Mouse (Mus musculus) CH12.LX (cell line): ENCODE measurements around the gene Cfap97d2. TPM values are rescaled to one million over a fixed set of nuclear protein-coding genes. Genes with fewer than 3 reads are reported as not detected.

Experiments
- DNase-seq: peaks from one replicate; pipeline ENCODE4 v3.0.0-alpha.2; 2013; ENCODE audit errors: extremely low read depth
- H3K27ac ChIP-seq: 2 replicates; pipeline ENCODE4 v1.5.1; 2012; ENCODE audit warnings: low read depth, mild to moderate bottlenecking, control low read depth, moderate library complexity; ENCODE audit not compliant: insufficient read depth
- H3K27me3 ChIP-seq: replicated peaks from 2 replicates; pipeline ENCODE3; 2012; ENCODE audit warnings: inconsistent platforms
- H3K36me3 ChIP-seq, 2 experiments: replicated peaks in 1 of 2; 2 replicates each; pipeline versions ENCODE3 to v1.6.1; 2012; ENCODE audit warnings: inconsistent platforms in 1 of 2, low read length in 1 of 2, mild to moderate bottlenecking in 1 of 2, mixed read lengths in 1 of 2, moderate library complexity in 1 of 2; ENCODE audit not compliant: control insufficient read depth in 1 of 2, insufficient read depth in 1 of 2
- H3K4me1 ChIP-seq, 2 experiments: 2 replicates each; pipeline ENCODE4 v1.6.1; 2012; ENCODE audit warnings: inconsistent platforms in 1 of 2, moderate library complexity in 1 of 2; ENCODE audit not compliant: insufficient read depth in 2 of 2, control insufficient read depth in 1 of 2
- H3K4me2 ChIP-seq: 2 replicates; pipeline ENCODE4 v1.6.1; 2012; ENCODE audit warnings: low read depth, mild to moderate bottlenecking, control low read depth; ENCODE audit not compliant: poor library complexity, insufficient read depth, severe bottlenecking
- H3K4me3 ChIP-seq, 3 experiments: fragments of 150-350 bp in 1 of 3; sonication (generic) in 1 of 3; replicated peaks in 1 of 3; 2 replicates each; pipeline versions ENCODE3 to v1.5.1; 2011 to 2012; ENCODE audit warnings: low read depth in 2 of 3, low read length in 2 of 3, mild to moderate bottlenecking in 2 of 3, moderate library complexity in 2 of 3, control low read depth in 1 of 3, improper control_type of control experiment in 1 of 3, inconsistent platforms in 1 of 3, mixed read lengths in 1 of 3; ENCODE audit not compliant: poor library complexity in 1 of 3
- H3K79me2 ChIP-seq: replicated peaks from 2 replicates; pipeline ENCODE4 v1.6.1; 2012; ENCODE audit warnings: mild to moderate bottlenecking, moderate library complexity; ENCODE audit not compliant: control insufficient read depth, poor library complexity, insufficient read depth, severe bottlenecking; ENCODE audit errors: extremely low read depth
- H3K9ac ChIP-seq: 2 replicates; pipeline ENCODE4 v1.6.1; 2012; ENCODE audit warnings: low read depth, mild to moderate bottlenecking, control low read depth, moderate library complexity; ENCODE audit not compliant: insufficient read depth
- H3K9me3 ChIP-seq: replicated peaks from 2 replicates; pipeline ENCODE3; 2012; ENCODE audit warnings: low read length, inconsistent platforms, mixed read lengths
- BHLHE40 ChIP-seq: IDR thresholded peaks from 2 replicates; pipeline ENCODE4 v1.6.1; 2011; ENCODE audit warnings: mild to moderate bottlenecking, low read depth, low read length, improper control_type of control experiment
- CHD1 ChIP-seq: IDR thresholded peaks from 2 replicates; pipeline ENCODE4 v1.6.1; 2012; ENCODE audit warnings: low read depth, low read length, improper control_type of control experiment, inconsistent platforms
- EP300 ChIP-seq: IDR thresholded peaks from 2 replicates; pipeline ENCODE4 v1.6.1; 2011; ENCODE audit warnings: low read length, improper control_type of control experiment
- IRF4 ChIP-seq: IDR thresholded peaks from 2 replicates; pipeline ENCODE4 v1.6.1; 2014; ENCODE audit warnings: low read depth, mild to moderate bottlenecking, inconsistent platforms, low read length, improper control_type of control experiment
- JUN ChIP-seq: IDR thresholded peaks from 2 replicates; pipeline ENCODE4 v1.6.1; 2011; ENCODE audit warnings: low read depth, mild to moderate bottlenecking, low read length, improper control_type of control experiment, moderate library complexity; ENCODE audit not compliant: insufficient read depth
- JUND ChIP-seq: conservative IDR thresholded peaks from 2 replicates; pipeline ENCODE4 v1.6.1; 2011; ENCODE audit warnings: low read depth, low read length, improper control_type of control experiment
- KAT2A ChIP-seq: IDR thresholded peaks from 2 replicates; pipeline ENCODE4 v1.6.1; 2012; ENCODE audit warnings: low read length, improper control_type of control experiment, inconsistent platforms; ENCODE audit not compliant: insufficient replicate concordance
- MAX ChIP-seq: IDR thresholded peaks from 2 replicates; pipeline ENCODE4 v1.6.1; 2011; ENCODE audit warnings: low read length, improper control_type of control experiment
- MAZ ChIP-seq: IDR thresholded peaks from 2 replicates; pipeline ENCODE4 v1.6.1; 2012; ENCODE audit warnings: low read depth, mild to moderate bottlenecking, inconsistent platforms, low read length, improper control_type of control experiment, moderate library complexity
- MEF2A ChIP-seq: IDR thresholded peaks from 2 replicates; pipeline ENCODE4 v1.6.1; 2014; ENCODE audit warnings: low read depth, mild to moderate bottlenecking, inconsistent platforms, low read length, improper control_type of control experiment, borderline replicate concordance
- MXI1 ChIP-seq: IDR thresholded peaks from 2 replicates; pipeline ENCODE4 v1.6.1; 2011; ENCODE audit warnings: mild to moderate bottlenecking, low read depth, low read length, improper control_type of control experiment
- MYC ChIP-seq: IDR thresholded peaks from 2 replicates; pipeline ENCODE4 v1.6.1; 2011; ENCODE audit warnings: low read depth, mild to moderate bottlenecking, improper control_type of control experiment, low read length
- NELFE ChIP-seq: IDR thresholded peaks from 2 replicates; pipeline ENCODE4 v1.6.1; 2011; ENCODE audit warnings: low read depth, low read length, improper control_type of control experiment
- NRF1 ChIP-seq: IDR thresholded peaks from 2 replicates; pipeline ENCODE4 v1.6.1; 2014; ENCODE audit warnings: low read depth, mild to moderate bottlenecking, inconsistent platforms, low read length, improper control_type of control experiment, moderate library complexity
- RAD21 ChIP-seq: IDR thresholded peaks from 2 replicates; pipeline ENCODE4 v1.6.1; 2011; ENCODE audit warnings: low read depth, mild to moderate bottlenecking, low read length, improper control_type of control experiment, moderate library complexity
- SIN3A ChIP-seq: IDR thresholded peaks from 2 replicates; pipeline ENCODE4 v1.6.1; 2012; ENCODE audit warnings: low read length, improper control_type of control experiment, inconsistent platforms
- SMC3 ChIP-seq: IDR thresholded peaks from 2 replicates; pipeline ENCODE4 v1.6.1; 2011; ENCODE audit warnings: low read depth, low read length, improper control_type of control experiment
- USF1 ChIP-seq: IDR thresholded peaks from 2 replicates; pipeline ENCODE4 v1.6.1; 2014; ENCODE audit warnings: low read depth, mild to moderate bottlenecking, inconsistent platforms, low read length, improper control_type of control experiment
- ZKSCAN1 ChIP-seq: IDR thresholded peaks from 2 replicates; pipeline ENCODE4 v1.6.1; 2012; ENCODE audit warnings: low read depth, inconsistent platforms, low read length, improper control_type of control experiment, borderline replicate concordance
- ZMIZ1 ChIP-seq: IDR thresholded peaks from 2 replicates; pipeline ENCODE4 v1.6.1; 2012; ENCODE audit warnings: low read depth, mild to moderate bottlenecking, inconsistent platforms, low read length, improper control_type of control experiment
- ZNF384 ChIP-seq: IDR thresholded peaks from 2 replicates; pipeline ENCODE4 v1.6.1; 2012; ENCODE audit warnings: low read depth, low read length, improper control_type of control experiment, inconsistent platforms
- dilution Hi-C: fragments of 300-500 bp; cut with MboI; formaldehyde crosslinking; loops from 2 replicates; pipeline ENCODE4 v1.14.3; 2020; ENCODE audit warnings: low sequenced_read_pairs; ENCODE audit not compliant: extremely low pct_unique_long_range_greater_than_20kb, extremely low pct_ligation_motif_present
- in situ Hi-C: fragments of 300-500 bp; cut with MboI; formaldehyde crosslinking; loops from 3 replicates; pipeline ENCODE4 v1.14.3; 2019; ENCODE audit warnings: low sequenced_read_pairs, low pct_ligation_motif_present, low pct_unique_long_range_greater_than_20kb, mixed read lengths
- polyA plus RNA-seq: library from polyadenylated mRNA; unstranded; fragments of >175 nt; gene quantifications from 2 replicates; pipeline ENCODE4 v1.2.1, GENCODE M21; 2012; ENCODE audit warnings: low read depth; ENCODE audit not compliant: insufficient read length
- total RNA-seq, 2 experiments: library from RNA; depleted of rRNA; stranded (reverse); fragments of 300-350 nt in 1 of 2; fragments of >200 nt in 1 of 2; gene quantifications; 2 replicates each; pipeline ENCODE4 v1.2.3; 2012 to 2014

Cfap97d2 gene
- total and polyA plus RNA-seq, 3 experiments = not detected

DNA sequence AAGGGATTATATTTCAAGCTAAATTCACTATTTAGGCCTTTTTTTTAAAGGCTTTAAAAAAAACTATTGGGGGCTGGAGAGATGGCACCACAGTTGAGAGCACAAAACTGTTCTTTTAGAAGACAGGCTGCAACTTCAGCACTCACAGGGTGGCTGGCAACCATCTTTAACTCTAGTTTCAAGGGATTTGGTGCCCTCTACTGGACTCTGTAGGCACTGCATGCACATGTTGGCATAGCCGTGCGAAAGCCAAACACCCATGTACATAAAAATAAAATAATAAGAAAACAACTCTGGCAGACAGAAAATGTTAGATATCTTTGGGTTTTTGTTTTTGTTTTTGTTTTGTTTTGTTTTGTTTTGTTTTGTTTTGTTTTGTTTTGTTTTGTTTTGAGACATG, 48.0 kb downstream of the Cfap97d2 start (continued):
- TF ChIP-seq MAX (peak; percentile 42; the same call in 1 of the 2 replicates), KAT2A (no peak), JUN (no peak), MYC (peak; percentile 56; the same call in 1 of the 2 replicates), ZKSCAN1 (no peak), ZNF384 (no peak), CHD1 (no peak), IRF4 (no peak), RAD21 (peak; percentile 90), MEF2A (no peak)
- TF ChIP-seq, all 38 proteins: peak for 6

DNA sequence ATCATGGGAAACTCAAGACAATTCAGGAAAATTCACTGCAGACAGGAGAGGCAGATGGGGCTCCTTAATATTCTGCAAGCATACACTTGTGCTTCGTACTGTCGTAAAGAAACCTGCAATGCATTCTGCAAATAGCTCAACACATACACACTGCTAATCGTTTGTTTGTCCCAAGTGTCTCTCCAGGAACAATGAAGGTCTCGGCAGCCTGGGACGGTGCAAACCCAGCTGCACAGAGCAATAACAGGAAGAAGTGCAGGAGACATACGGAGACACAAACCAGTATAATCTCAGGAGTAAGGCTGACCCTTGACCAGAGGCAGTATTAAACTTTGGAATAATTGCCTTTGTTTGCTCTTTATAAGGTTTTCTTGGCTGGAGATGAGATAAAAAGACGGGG, 50.8 kb downstream of the Cfap97d2 start:
- Histone ChIP-seq H3K27me3 (no peaks in the 10 kb centered on the region), H3K4me3 (no peak overlapping the region), H3K27ac (no peak overlapping the region), H3K9me3 (no peaks in the 10 kb centered on the region), H3K4me1 (peaks cover 0 to 29% of the 10 kb centered on the region in 2 experiments; a peak in 2 of 4 replicates), H3K9ac (no peak overlapping the region), H3K36me3 (peaks cover 8 to 19% of the 10 kb centered on the region in 2 experiments), H3K79me2 (peaks cover 26% of the 10 kb centered on the region), H3K4me2 (no peak overlapping the region)
- in situ Hi-C loops = no loop called here
- dilution Hi-C loops = no loop called here
- DNase-seq = no peak
- TF ChIP-seq ZMIZ1 (no peak), BHLHE40 (no peak), CHD1 (no peak), NRF1 (no peak), JUND (no peak), MXI1 (no peak), EP300 (no peak), ZNF384 (no peak), NELFE (no peak), SIN3A (no peak), MYC (no peak), MAX (no peak), MAZ (no peak), SMC3 (no peak), USF1 (no peak)
